Mouse (Mus musculus) Muller cell, postnatal 12 days (primary cell): ENCODE results near the gene Csnk1d.

Experiments
- DNase-seq: peaks from one replicate; pipeline ENCODE4 v3.0.0-alpha.2; 2015; ENCODE audit errors: inconsistent ontology term

The Csnk1d gene

DNA sequence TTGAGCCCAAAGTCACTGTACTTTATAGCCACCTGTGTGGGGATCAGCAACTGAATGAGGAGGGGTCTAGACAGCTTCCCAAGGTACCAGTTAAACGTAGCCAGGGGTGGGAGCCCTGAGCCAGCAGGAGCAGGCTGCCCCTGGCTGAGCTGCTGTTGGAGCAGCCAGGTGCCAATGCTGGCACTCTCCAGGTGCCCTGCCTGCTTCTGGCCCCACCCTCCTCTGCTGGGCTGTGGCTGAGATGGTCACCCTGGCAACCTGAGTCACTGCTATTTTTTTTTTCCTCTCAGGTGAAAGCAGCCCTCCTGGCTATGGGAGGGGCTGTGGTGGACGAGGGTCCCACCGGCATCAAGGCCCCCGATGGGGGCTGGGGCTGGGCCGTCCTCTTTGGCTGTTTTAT is 36.2 kb downstream of the Csnk1d start:
- no peak for DNase-seq

DNA sequence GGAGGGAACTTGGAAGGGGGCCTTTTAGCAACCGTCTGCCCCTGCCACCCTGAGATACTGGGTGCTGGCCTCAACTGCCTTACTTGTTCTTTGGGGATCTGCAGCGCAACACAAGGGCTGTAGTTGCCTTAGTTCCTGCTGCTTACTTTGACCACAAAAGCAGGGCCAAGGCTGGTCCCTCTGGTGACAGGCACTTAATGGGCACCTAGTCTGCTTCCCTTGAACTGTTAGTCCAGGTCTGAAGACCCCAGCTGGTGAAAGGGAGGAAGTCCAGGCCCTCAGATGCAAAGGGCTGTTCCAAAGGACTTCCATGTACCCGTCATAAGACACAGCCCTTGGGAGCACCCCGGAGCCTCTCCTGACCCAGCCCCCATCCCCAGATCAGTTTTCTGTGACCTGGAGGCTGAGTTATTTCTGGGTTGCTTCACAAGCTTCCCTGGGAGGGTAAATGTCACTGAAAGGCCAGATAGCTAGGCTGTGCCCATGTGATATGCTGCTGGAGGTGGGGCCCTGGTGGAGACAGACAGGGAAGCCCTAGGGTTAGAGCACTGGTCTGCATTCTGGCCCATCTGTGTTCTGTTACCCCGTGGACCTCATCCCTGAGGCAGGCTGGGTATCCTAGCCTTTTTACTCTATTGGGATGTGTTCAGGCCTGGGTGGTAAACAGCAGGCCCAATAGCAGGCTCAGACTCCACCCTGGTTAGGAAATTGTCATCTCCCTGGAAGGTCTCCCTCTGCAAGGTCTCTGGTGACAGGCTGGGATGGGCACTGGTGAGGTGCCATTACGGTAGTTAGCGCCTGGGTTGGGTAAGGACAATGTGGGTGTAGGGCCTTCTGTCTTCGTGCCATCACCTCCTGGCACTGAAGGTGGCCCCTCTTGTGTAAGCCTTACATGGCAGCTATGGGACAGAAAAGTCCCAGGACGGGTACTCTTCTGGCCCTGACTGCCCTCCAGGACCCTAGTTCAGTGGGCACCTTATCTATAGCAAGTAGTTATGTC is 39.1 kb downstream of the Csnk1d start:
- no peak for DNase-seq

DNA sequence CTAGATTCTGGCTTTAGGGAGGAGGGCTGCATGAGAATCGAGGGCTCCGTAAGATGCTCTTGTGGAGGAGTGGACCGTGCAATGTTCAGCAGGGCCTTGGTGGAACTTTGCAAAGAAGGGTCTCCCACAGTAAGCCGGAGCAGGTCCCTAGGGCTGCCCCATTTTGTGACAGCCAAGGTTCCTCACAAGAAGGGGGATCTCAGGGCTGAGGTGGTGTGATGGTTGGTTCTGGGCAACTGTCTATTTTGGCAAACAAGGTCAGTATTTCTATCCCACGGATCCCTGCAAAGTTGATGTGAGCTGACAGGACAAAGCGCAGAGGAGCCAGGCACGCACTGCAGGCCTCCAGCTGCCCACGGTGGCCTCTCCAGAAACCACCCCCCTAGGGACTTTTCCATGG is 39.9 kb downstream of the Csnk1d start:
- no peak for DNase-seq

GRCm38 (mm10) chr11:120950281-120951202 is 40.6 kb downstream of the Csnk1d start:
- peak; percentile 95 for DNase-seq

DNA sequence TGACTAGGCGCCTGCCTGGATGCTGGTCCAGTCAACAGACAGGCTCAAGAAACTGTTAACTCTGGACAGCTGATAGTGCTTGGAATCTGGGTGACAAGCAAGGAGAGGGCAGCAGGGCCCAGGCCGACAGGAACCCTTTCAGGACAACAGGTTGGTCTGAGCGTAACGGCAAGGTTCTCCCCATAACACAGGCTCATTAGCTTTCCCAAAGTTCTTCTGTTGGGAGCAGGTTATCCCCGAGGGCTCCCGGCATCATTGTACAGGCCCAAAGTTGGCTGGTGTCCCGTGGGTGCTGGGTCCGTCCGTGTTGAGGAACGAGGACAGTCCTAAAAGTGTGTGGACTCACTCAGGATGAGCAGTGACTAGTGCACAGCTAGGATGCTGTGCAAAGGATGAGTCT is 41.3 kb downstream of the Csnk1d start:
- no peak for DNase-seq

GRCm38 (mm10) chr11:120948861-120949851 is 42.0 kb downstream of the Csnk1d start:
- DNase-seq: peak; percentile 43

GRCm38 (mm10) chr11:120948328-120948727 is 42.8 kb downstream of the Csnk1d start, which contains the start of gene Slc16a3:
Gene Slc16a3 (plus strand): TSS chr11:120948480.
- no peak for DNase-seq

DNA sequence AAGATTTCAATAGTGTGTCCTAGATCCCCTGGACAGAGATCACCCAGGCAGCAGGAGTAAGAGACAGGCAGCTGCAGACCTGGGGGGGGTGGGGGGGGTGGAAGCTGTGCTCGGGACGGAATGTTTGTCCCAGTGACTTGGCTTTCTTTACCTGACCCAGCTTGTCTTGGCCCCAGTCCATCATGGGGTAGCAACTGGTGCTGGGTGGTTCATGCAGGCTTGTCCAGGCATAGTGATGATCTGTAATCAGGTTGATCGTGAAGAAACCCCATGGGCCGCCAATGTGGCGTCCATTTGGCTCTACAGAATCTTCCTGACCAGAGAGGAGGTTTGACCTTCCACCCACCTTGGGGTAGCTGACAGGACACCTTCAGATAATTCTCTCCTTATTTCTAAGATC is 45.2 kb downstream of the Csnk1d start:
- DNase-seq: no peak

- DNase-seq: no peak
Observed at GRCm38 (mm10) chr11:120945266-120945665, 45.9 kb downstream of the Csnk1d start.

DNA sequence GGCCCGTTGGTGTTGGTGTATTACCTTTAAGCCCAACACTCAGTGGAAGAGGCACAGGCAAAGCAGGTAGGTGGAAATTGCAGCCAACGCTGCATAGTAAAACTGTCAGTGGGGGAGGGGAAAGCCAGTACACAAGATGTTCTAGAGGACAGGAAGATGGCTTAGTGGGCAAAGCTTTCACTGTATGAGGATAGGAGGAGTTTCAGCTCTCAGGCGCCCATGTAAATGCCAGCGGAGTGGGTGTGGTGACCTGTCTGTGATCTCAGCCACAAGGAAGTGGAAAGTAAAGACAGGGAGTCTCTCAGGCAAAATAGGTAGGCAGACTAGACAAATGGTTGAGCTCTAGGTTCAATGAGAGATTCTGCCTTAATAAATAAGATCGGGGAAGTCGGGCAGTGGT is 50.2 kb downstream of the Csnk1d start:
- DNase-seq: no peak

- DNase-seq: no peak
Observed at GRCm38 (mm10) chr11:120939712-120940341, 51.3 kb downstream of the Csnk1d start.

GRCm38 (mm10) chr11:120938795-120939194 is 52.3 kb downstream of the Csnk1d start:
- DNase-seq: no peak

- no peak for DNase-seq
Observed at GRCm38 (mm10) chr11:120937976-120938375, 53.2 kb downstream of the Csnk1d start.

DNA sequence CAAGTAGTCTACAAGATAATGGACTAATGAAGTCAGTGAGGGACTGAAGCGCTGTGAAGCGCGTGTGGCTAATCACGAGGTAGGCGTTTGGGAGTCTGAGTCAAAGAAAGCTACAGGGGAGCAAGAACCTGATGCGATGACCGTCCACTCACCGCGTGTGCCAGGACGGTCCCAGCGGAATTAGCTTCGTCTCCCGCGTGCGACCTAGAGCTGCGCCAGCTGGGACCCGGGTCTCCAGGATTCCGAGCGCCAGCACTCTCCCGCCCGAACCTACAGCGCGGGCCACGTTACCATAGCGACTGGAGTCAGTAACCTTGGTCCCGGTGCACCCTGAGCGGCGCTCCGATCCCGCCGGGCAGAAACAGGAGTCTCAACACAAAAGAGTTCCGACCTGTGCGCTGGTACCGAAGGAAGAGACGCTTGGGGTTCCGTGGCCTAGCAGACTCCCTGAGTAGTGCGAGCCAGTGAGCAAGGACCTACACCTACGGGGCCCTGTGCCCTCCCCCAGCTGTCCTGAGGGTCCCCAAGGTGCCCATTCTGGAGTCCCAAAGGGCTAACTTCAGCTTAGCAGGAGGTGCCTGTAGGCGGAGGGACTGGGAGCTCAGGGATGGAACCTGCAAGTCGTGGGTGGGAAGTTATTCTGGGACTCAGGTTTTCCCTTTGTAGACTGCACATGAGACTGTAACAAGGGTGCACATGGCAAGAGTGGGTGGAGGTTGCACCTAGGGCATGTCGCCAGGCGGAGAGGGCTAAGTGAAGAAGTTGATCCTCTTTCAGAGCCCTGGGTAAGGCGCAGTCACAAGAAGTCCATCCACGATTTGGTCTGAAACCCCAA is 58.3 kb downstream of the Csnk1d start, which contains the start of gene Ccdc57:
Gene Ccdc57, minus strand, starts transcription at position 309 of the 835 bp plus-strand sequence.
- peak; percentile 94 for DNase-seq

DNA sequence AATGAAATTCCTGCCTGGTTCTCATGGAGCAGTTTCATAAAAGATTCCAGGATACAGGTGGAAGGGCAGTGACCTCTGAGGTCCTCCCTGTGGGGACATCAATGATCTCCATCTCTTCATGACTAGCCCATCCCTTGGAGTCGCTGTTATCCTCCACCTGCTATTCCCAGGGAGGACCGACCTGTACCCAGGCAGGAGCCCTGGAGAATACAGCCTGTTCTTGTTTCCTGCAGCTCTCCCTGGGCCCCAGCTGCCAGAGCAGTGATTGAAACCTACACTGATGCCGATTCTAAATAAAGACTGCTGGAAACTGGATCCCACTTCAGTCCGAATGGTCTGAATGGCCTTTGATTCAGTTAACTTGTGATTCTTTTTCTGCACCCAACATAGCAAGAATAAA is 59.7 kb downstream of the Csnk1d start:
- DNase-seq: no peak

GRCm38 (mm10) chr11:120928468-120928867 is 62.7 kb downstream of the Csnk1d start:
- DNase-seq: no peak

- no peak for DNase-seq
Observed at GRCm38 (mm10) chr11:120922528-120922927, 68.6 kb downstream of the Csnk1d start.

DNA sequence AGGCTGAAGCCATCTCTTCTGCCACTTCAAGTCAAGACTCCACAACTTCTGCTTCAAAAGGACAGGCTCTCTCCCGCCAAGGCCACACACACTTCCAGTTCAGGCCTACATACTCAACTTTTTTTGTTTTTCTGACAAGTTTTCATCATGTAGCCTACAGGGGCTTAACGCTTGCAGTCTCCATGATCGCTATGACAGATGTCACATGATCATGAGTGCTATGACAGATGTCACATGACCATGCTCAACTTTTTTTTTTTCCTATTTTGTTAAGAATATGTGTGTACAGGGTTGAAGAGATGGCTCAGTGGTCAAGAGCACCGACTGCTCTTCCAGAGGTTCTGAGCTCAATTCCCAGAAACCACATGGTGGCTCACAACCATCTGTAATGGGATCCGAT is 73.4 kb downstream of the Csnk1d start:
- no peak for DNase-seq

- peak; percentile 9 for DNase-seq
Observed at GRCm38 (mm10) chr11:120916477-120916876, 74.7 kb downstream of the Csnk1d start.
